Mouse (Mus musculus): ENCODE measurements around the gene Crebbp.

Crebbp gene

GRCm38 (mm10) chr16:4052601-4053000 is 161.2 kb downstream of the Crebbp start:
- no peak for DNase-seq (ENCODE audit: extremely low spot score, low spot score)

DNA sequence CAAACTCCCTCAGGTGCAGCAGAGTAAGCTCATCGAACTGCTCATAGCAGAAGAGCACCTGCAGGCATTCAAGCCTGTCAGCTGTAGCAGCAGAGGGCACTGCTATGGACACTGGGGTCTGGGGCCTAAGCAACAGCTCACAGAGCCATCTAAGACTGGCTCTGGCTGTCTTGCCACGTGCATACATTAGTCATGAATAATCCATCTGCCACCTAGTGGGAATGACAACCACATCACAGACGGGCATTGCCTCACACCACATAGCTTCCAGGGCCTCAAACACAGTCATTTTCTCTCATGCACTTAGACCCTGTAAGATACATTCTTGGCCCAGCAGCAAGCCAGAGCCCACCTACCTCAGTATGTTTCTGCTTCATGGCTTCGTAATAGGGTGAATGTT is 168.3 kb downstream of the Crebbp start:
- no peak for DNase-seq (ENCODE audit: extremely low spot score, low spot score)

DNA sequence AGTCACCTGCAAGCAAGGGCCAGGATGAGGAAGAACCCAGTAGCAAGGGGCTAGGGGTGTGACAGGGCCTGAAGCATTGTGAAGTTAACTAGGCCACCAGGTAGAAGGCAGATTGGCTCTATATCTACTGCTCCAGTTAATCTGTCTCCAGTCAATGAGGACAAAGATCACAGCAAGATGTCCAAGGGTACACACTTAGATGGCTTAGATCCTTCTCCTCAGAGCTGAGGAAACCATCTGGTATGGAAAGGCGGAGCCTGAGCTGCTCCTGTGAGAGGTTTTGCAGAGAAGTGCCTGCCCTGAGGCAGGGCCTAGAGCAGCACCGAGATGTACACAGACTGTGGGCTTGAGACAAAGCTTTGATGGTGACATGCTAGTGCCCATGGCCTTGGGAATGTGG is 169.7 kb downstream of the Crebbp start:
- DNase-seq (ENCODE audit: extremely low spot score, low spot score), result no peak

- DNase-seq (ENCODE audit: extremely low spot score, low spot score), result no peak
Measured at GRCm38 (mm10) chr16:4041646-4042045, 172.2 kb downstream of the Crebbp start.

- DNase-seq (ENCODE audit: extremely low spot score, low spot score), result no peak
Measured at GRCm38 (mm10) chr16:4040206-4040605, 173.6 kb downstream of the Crebbp start.

DNA sequence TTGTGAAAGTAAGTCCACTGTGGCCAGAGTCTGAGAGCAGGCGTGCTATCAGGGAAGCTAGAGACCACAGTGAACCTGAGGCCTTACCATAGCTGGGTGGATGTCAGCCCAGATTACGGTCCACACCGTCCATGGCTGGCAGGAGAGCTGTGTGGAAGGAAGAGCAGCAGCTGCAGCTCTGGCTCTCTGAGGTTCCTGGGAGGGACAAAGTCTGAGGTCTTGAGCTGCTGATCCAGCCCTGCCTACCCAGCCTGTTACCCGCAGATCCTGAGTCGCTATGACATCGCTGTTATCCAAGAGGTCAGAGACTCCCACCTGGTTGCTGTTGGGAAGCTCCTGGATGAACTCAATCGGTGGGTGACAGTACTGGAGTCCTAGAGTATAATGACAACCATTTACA is 176.1 kb downstream of the Crebbp start:
- no peak for DNase-seq (ENCODE audit: extremely low spot score, low spot score)

GRCm38 (mm10) chr16:4036807-4037206 is 177.0 kb downstream of the Crebbp start, which contains the start of gene Dnase1:
Dnase1 (plus strand) TSS chr16:4036942.
- no peak for DNase-seq (ENCODE audit: extremely low spot score, low spot score)

GRCm38 (mm10) chr16:4035575-4035974 is 178.2 kb downstream of the Crebbp start:
- DNase-seq (ENCODE audit: extremely low spot score, low spot score), result no peak

GRCm38 (mm10) chr16:4034476-4034875 is 179.3 kb downstream of the Crebbp start:
- DNase-seq (ENCODE audit: extremely low spot score, low spot score), result no peak

DNA sequence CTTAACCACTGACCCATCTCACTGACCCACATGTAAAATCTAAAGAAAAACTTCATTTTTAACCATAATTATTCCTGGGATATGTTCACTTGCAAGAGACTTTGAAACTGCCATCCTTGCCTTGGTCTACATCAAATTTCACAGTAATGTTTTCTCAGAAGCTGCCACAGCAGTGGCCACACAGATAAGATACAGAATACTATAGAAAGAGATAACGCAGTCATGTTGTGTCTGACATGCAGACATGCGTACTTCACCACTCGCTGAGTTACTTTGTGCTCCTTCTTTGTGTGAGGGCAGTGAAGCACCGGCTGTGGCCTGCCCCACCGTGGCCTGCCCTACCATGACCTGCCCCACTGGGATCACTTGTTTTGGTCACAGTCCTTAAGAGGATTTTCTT is 179.8 kb downstream of the Crebbp start:
- no peak for DNase-seq (ENCODE audit: extremely low spot score, low spot score)

DNA sequence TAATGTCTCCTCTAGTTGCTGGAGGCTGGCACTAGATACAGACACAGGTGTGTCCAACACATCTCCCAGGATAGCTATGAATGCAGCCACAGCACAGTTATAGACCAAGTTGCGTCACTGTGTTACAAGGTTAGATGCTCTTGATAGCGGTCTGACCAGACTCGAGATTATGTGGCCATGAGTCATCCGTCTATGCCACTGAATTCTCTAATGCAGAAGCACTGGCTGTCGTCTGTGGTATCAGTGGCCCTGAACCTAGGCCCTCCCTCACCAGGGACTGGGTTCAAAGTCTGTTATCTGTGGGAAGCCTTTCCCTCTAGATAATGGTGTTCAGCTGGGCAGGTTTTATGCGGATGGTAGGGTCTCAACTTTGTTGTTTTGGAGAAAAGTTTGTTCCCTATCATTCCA is 181.5 kb downstream of the Crebbp start:
- no peak for DNase-seq (ENCODE audit: extremely low spot score, low spot score)

GRCm38 (mm10) chr16:4031441-4032274 is 182.1 kb downstream of the Crebbp start:
- DNase-seq (ENCODE audit: extremely low spot score, low spot score), result no peak

All from neural tube, embryonic 10.5 days (tissue).